Mouse (Mus musculus): Measurements from ENCODE around the gene Olfr374.

- TF ChIP-seq CTCF (IDR thresholded peaks at IDR 0.05) (no peak), EP300 (IDR thresholded peaks at IDR 0.05; ENCODE audit: insufficient read depth, low read depth, low read length) (no peak), POLR2A (IDR thresholded peaks at IDR 0.05; ENCODE audit: insufficient read depth, low read depth, low read length) (no peak)
Measured at GRCm38 (mm10) chr8:72149056-72149455, 42.2 kb downstream of the Olfr374 start.
